Mouse (Mus musculus): ENCODE results near the gene Sqstm1. TPM values are rescaled to one million over a fixed set of nuclear protein-coding genes. Genes with fewer than 3 reads are reported as not detected.

Gene Sqstm1
- 534 and 554 TPM in 2 replicates for total RNA-seq (2023)

GRCm38 (mm10) chr11:50210505-50211151, at the start of gene Sqstm1, which contains the start of gene Mgat4b:
Gene Sqstm1 (minus strand): TSS chr11:50210827.
Gene Mgat4b (plus strand): TSS chr11:50210890.

GRCm38 (mm10) chr11:50238324-50238723, 27.7 kb upstream of the Sqstm1 start, which contains the start of gene Ltc4s:
Gene Ltc4s (minus strand): TSS chr11:50238616.

GRCm38 (mm10) chr11:50174111-50174729, 36.4 kb downstream of the Sqstm1 start, which contains the start of gene Mrnip:
Gene Mrnip (plus strand): TSS chr11:50174444.

Other genes with a start within 250 kb of the Sqstm1 start
- 253 and 255 TPM in 2 replicates for gene Rnf130, start 185.5 kb downstream of the Sqstm1 start, total RNA-seq (2023)
- gene Tbc1d9b, start 79.4 kb downstream of the Sqstm1 start, total RNA-seq (2023), result 53.7 and 70.4 TPM in 2 replicates
- 1.6 and 3.4 TPM in 2 replicates for gene Mrnip, start 36.4 kb downstream of the Sqstm1 start, total RNA-seq (2023)
- gene Mgat4b, start 63 bp upstream of the Sqstm1 start, total RNA-seq (2023), result 15.5 and 18.6 TPM in 2 replicates
- not detected in 2 replicates for gene Ltc4s, start 27.8 kb upstream of the Sqstm1 start, total RNA-seq (2023)
- 47.0 TPM in 2 replicates for gene Maml1, start 81.5 kb upstream of the Sqstm1 start, total RNA-seq (2023)
- 129 and 163 TPM in 2 replicates for gene Canx, start 114.8 kb upstream of the Sqstm1 start, total RNA-seq (2023)
- gene Cby3, start 143.6 kb upstream of the Sqstm1 start, total RNA-seq (2023), result not detected in 2 replicates
- 524 and 723 TPM in 2 replicates for gene Hnrnph1, start 166.2 kb upstream of the Sqstm1 start, total RNA-seq (2023)
- 23.4 and 31.6 TPM in 2 replicates for gene Rufy1, start 220.3 kb upstream of the Sqstm1 start, total RNA-seq (2023)